Mouse (Mus musculus) NIH3T3 (cell line): ENCODE measurements at regions not wholly inside any gene's neighbourhood (a gene's known extent, or its start where the extent isn't known, plus 50 kb on each side); places are given as distances from the start of the nearest gene placed in this dataset.

Experiments
- DNase-seq: peaks from one replicate; pipeline ENCODE4 v3.0.0-alpha.2; 2012; ENCODE audit warnings: low read depth

GRCm38 (mm10) chr17:61018647-61019046 is 1862.5 kb downstream of the Efna5 start:
- DNase-seq, result no peak
